Mouse (Mus musculus): ENCODE data around the gene Ripk3.

GRCm38 (mm10) chr14:55763166-55763565, 25.5 kb downstream of the Ripk3 start:
- no peak for TF ChIP-seq CTCF (IDR thresholded peaks at IDR 0.05; ENCODE audit: extremely low read depth, insufficient read length, insufficient replicate concordance, low read depth, low read length)
- no peak for TF ChIP-seq POLR2A (IDR thresholded peaks at IDR 0.05; ENCODE audit: low read depth, low read length)
